Mouse (Mus musculus) kidney, postnatal 25 days (tissue): ENCODE measurements at regions not wholly inside any gene's neighbourhood (a gene's known extent, or its start where the extent isn't known, plus 50 kb on each side); places are given as distances from the start of the nearest gene placed in this dataset.

Experiments used
- DNase-seq, 2 experiments: peaks; one replicate each; pipeline ENCODE4 v3.0.0; 2021; ENCODE audit warnings: mixed read lengths in 2 of 2

GRCm38 (mm10) chr4:125350056-125350455 is 140.4 kb upstream of the Grik3 start:
- no peak for DNase-seq

- no peak for DNase-seq
Observed at GRCm38 (mm10) chr4:125339056-125339455, 151.4 kb upstream of the Grik3 start.

GRCm38 (mm10) chr4:125328806-125329205 is 161.7 kb upstream of the Grik3 start:
- DNase-seq = no peak

- no peak for DNase-seq
Observed at GRCm38 (mm10) chr4:125324495-125324894, 166.0 kb upstream of the Grik3 start.

- no peak for DNase-seq
Observed at GRCm38 (mm10) chr4:125319343-125319742, 171.2 kb upstream of the Grik3 start.

DNA sequence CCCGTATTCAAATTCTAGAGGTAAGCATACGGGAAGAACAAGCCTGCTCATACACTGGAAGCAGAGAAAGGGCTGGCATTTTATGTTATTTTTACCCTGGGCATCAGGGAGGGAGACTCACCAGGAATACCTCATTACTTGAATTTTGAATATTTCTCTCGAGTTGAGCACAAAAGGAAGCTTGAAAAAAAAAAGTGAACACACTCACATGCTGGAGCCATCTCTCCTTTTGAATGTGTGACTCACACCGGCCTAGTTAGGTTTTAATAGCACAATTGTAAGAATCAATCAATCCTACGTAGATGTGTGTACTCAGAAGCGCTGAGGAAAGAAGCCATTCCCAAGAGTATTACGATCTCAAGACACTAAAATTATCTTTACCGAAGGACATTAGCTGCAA is 172.2 kb upstream of the Grik3 start:
- DNase-seq = no peak

GRCm38 (mm10) chr4:125316876-125317275 is 173.6 kb upstream of the Grik3 start:
- no peak for DNase-seq

DNA sequence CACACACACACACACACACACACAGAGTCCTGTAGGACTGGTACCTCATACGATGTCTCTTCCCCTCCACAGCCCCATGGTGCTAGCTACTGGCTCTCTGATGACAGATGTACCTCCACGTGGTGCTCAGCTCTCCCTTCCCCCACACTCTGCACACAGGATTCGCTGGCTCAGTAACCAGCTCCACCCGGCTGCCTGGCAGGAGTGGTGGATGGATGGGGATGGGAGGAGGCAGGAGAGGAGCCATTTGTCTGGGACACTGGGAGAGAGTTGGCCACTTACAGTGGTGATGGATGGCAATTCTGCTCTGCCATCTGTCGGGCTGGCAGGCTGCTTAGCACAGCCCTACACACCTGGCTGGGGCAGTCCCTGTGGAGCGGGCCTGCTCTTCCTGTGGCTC is 174.7 kb upstream of the Grik3 start:
- no peak for DNase-seq

GRCm38 (mm10) chr4:125313892-125314291 is 176.6 kb upstream of the Grik3 start:
- DNase-seq = no peak

- DNase-seq = no peak
Observed at GRCm38 (mm10) chr4:125313252-125313651, 177.2 kb upstream of the Grik3 start.

GRCm38 (mm10) chr4:125308171-125308570 is 180.5 kb upstream of the Zc3h12a start:
- DNase-seq = no peak

- no peak for DNase-seq
Observed at GRCm38 (mm10) chr4:125305766-125306165, 178.1 kb upstream of the Zc3h12a start.

GRCm38 (mm10) chr4:125302660-125303059 is 175.0 kb upstream of the Zc3h12a start:
- DNase-seq = no peak

GRCm38 (mm10) chr4:125300503-125301457 is 173.1 kb upstream of the Zc3h12a start:
- peak; percentile 69 to 71 for DNase-seq

- no peak for DNase-seq
Observed at GRCm38 (mm10) chr4:125290761-125291160, 163.1 kb upstream of the Zc3h12a start.

GRCm38 (mm10) chr4:125289709-125290108 is 162.1 kb upstream of the Zc3h12a start:
- no peak for DNase-seq

- DNase-seq = no peak
Observed at GRCm38 (mm10) chr4:125289031-125289449, 161.4 kb upstream of the Zc3h12a start.

DNA sequence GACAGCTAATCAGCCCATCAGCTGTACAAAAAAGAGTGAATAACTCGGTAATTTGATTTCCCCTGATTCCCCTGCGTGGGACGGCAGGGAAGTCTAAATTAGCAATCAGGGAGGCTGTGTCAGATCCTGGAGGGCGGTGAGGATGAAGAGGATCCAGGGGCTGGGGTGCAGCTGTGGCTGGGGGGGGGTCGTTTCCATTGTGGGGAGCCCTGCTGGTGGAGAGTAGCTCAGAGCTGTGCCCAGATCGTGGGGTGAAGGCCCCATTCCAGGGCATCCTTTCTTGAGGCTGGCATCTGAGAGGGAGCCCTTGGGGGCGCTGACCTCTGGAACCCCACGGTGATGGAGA is 155.3 kb upstream of the Zc3h12a start:
- DNase-seq = no peak

- DNase-seq = peak in 1 of 2 experiments; percentile 2
Observed at GRCm38 (mm10) chr4:125282154-125282973, 154.7 kb upstream of the Zc3h12a start.

GRCm38 (mm10) chr4:125279165-125279564 is 151.5 kb upstream of the Zc3h12a start:
- no peak for DNase-seq

- no peak for DNase-seq
Observed at GRCm38 (mm10) chr4:125276861-125277260, 149.2 kb upstream of the Zc3h12a start.

GRCm38 (mm10) chr4:125275259-125275658 is 147.6 kb upstream of the Zc3h12a start:
- DNase-seq = no peak

- DNase-seq = no peak
Observed at GRCm38 (mm10) chr4:125270951-125271350, 143.3 kb upstream of the Zc3h12a start.

GRCm38 (mm10) chr4:125266212-125266611 is 138.6 kb upstream of the Zc3h12a start:
- DNase-seq = no peak
